ENCODE assay signal across 8 mouse cellular contexts in the genomic region with DNA sequence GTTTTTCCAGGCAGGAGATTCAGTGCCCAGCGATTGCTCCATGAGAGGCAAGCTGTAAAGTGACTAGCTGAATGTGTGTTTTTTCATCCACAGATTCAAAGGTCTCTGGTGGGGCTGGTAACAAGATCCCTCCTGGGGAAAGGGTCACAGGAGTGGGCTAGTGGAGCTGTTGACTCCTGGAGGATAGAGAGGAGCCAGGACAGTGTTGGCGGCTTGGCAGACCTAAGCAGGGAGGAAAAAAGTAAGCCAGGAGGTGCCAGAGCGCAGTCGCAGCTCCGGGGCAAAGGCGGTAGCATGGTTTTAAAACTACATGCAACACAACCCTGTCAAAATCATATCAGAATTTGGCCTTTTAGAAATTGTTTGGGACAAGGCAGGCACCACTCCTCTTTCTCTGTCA. TPM values are rescaled to one million over a fixed set of nuclear protein-coding genes. Genes with fewer than 3 reads are reported as not detected.
A peak's percentile ranks its signal among the peaks of the same experiment; 100 is the strongest.
DNase-seq lines count a peak whose midpoint lies in the region; ATAC-seq and TF ChIP-seq lines count a peak whose summit lies in the region.

No protein-coding gene starts in this region.

- H3K4me2 ChIP-seq in forebrain, embryonic 14.5 days (ENCODE audit: low read length) = peak overlapping the region; percentile 25
- 0 out of 2 replicates have a peak overlapping the region, but pooled peaks have one; percentile 5 for H3K4me2 ChIP-seq in intestine, embryonic 14.5 days (ENCODE audit: low read length)
- H3K4me2 ChIP-seq in liver, embryonic 13.5 days = 0 out of 2 replicates have a peak overlapping the region, but pooled peaks have one; percentile 17

- no peak for TF ChIP-seq CTCF in cerebellum, adult 2 months (IDR thresholded peaks at IDR 0.05; ENCODE audit: borderline replicate concordance, insufficient read depth, low read depth, low read length)

- H3K27ac ChIP-seq in cerebellum, adult 2 months (ENCODE audit: insufficient read depth, low read length) = no peak overlapping the region
- H3K27ac ChIP-seq in forebrain, embryonic 14.5 days (ENCODE audit: low read depth, low read length) = no peak overlapping the region
- 0 out of 2 replicates have a peak overlapping the region, but pooled peaks have one; percentile 6 for H3K27ac ChIP-seq in intestine, embryonic 14.5 days (ENCODE audit: low read depth)
- no peak overlapping the region for H3K27ac ChIP-seq in liver, embryonic 13.5 days

- no peaks in the 10 kb centered on the region for H3K9me3 ChIP-seq in forebrain, embryonic 14.5 days (replicated peaks; ENCODE audit: control insufficient read depth, low read length)
- H3K9me3 ChIP-seq in intestine, embryonic 14.5 days (ENCODE audit: control insufficient read depth, low read length) = no peaks in the 10 kb centered on the region
- no peaks in the 10 kb centered on the region for H3K9me3 ChIP-seq in liver, embryonic 13.5 days (replicated peaks)

- no peak for ATAC-seq in forebrain, embryonic 14.5 days
- no peak for ATAC-seq in intestine, embryonic 14.5 days (replicated peaks; ENCODE audit: low FRiP score, low TSS enrichment, low read depth)
- ATAC-seq in liver, embryonic 13.5 days (ENCODE audit: low read depth) = no peak

- H3K4me1 ChIP-seq in cerebellum, adult 2 months (ENCODE audit: control insufficient read depth, insufficient read depth, low read length) = no peaks in the 10 kb centered on the region
- no peaks in the 10 kb centered on the region for H3K4me1 ChIP-seq in forebrain, embryonic 14.5 days (ENCODE audit: control insufficient read depth, insufficient read depth, low read length)
- peaks cover 25% of the 10 kb centered on the region for H3K4me1 ChIP-seq in intestine, embryonic 14.5 days (replicated peaks; ENCODE audit: control insufficient read depth, insufficient read depth, low read length)
- H3K4me1 ChIP-seq in liver, embryonic 13.5 days (replicated peaks) = peaks cover 40% of the 10 kb centered on the region

- DNase-seq in cerebellum, adult 2 months = peak in 1 of 2 experiments; percentile 4
- DNase-seq in cerebellum, postnatal 4 days (ENCODE audit: low spot score in 2 of 2) = no peak
- DNase-seq in forebrain, embryonic 14.5 days (ENCODE audit: low spot score) = no peak
- DNase-seq in intestine, embryonic 14.5 days (ENCODE audit: low spot score) = no peak
- DNase-seq in liver, embryonic 13.5 days = no peak
- no peak for DNase-seq in spleen, adult 18-20 months
- DNase-seq in thymus, postnatal 4 days = no peak
- DNase-seq in spleen, postnatal 4 days (ENCODE audit: low spot score in 2 of 2) = no peak

- no peaks in the 10 kb centered on the region for H3K27me3 ChIP-seq in cerebellum, adult 2 months (ENCODE audit: control insufficient read depth, insufficient read depth, low read length)
- no peaks in the 10 kb centered on the region for H3K27me3 ChIP-seq in forebrain, embryonic 14.5 days (replicated peaks; ENCODE audit: control insufficient read depth, insufficient read depth, low read length)
- H3K27me3 ChIP-seq in intestine, embryonic 14.5 days (replicated peaks; ENCODE audit: control insufficient read depth, insufficient read depth, low read length) = no peaks in the 10 kb centered on the region
- no peaks in the 10 kb centered on the region for H3K27me3 ChIP-seq in liver, embryonic 13.5 days

- peak overlapping the region; percentile 48 for H3K4me3 ChIP-seq in cerebellum, adult 2 months (replicated peaks; ENCODE audit: insufficient read depth, low read depth, low read length)
- H3K4me3 ChIP-seq in forebrain, embryonic 14.5 days (ENCODE audit: low read depth, low read length) = peak overlapping the region; percentile 15; the same call in 1 of the 2 replicates
- H3K4me3 ChIP-seq in intestine, embryonic 14.5 days (ENCODE audit: low read depth, low read length) = no peak overlapping the region
- H3K4me3 ChIP-seq in liver, embryonic 13.5 days (replicated peaks) = 0 out of 2 replicates have a peak overlapping the region, but pooled peaks have one; percentile 4

- no peak for TF ChIP-seq POLR2A in cerebellum, adult 2 months (IDR thresholded peaks at IDR 0.05; ENCODE audit: borderline replicate concordance, insufficient read depth, low read length)

- H3K9ac ChIP-seq in forebrain, embryonic 14.5 days (ENCODE audit: low read length) = no peak overlapping the region
- no peak overlapping the region for H3K9ac ChIP-seq in intestine, embryonic 14.5 days (ENCODE audit: low read length)
- H3K9ac ChIP-seq in liver, embryonic 13.5 days = no peak overlapping the region

- H3K36me3 ChIP-seq in forebrain, embryonic 14.5 days (ENCODE audit: control insufficient read depth, insufficient read depth, low read length) = no peaks in the 10 kb centered on the region
- H3K36me3 ChIP-seq in intestine, embryonic 14.5 days (ENCODE audit: control insufficient read depth, insufficient read depth, low read length) = peaks cover 7% of the 10 kb centered on the region
- 0 out of 2 replicates have a peak, but pooled peaks cover 6% of the 10 kb centered on the region for H3K36me3 ChIP-seq in liver, embryonic 13.5 days

- 58% methylated on average over 6 of the region's 6 CpGs for WGBS in cerebellum, adult 2 months
- 80% methylated on average over 6 of the region's 6 CpGs for WGBS in forebrain, embryonic 14.5 days
- WGBS in intestine, embryonic 14.5 days = 81% methylated on average over 6 of the region's 6 CpGs
- WGBS in liver, embryonic 13.5 days (ENCODE audit: insufficient replicate concordance) = 65% methylated on average over 6 of the region's 6 CpGs

RNA-seq across cellular contexts. Expression of a gene that starts 52.6 kb away (rescaled TPM):
- 0.13 TPM in 2 replicates for polyA plus RNA-seq in cerebellum, adult 2 months (2012; rRNA removed)
- polyA plus RNA-seq in forebrain, embryonic 14.5 days (2014; fragmentation: Nextera tagmentation; extraction: Ambion mirVana) = 4.6 and 5.7 TPM in 2 replicates
- 68.3 and 74.8 TPM in 2 replicates for polyA plus RNA-seq in intestine, embryonic 14.5 days (2014; fragmentation: Nextera tagmentation; extraction: Ambion mirVana)
- polyA plus RNA-seq in liver, embryonic 13.5 days (2015; fragmentation: Nextera tagmentation; extraction: Ambion mirVana) = 38.3 and 50.7 TPM in 2 replicates
